Mouse (Mus musculus) megakaryocyte progenitor cell, adult 5-6 weeks (primary cell): ENCODE data around the gene Mfsd9. TPM values are rescaled to one million over a fixed set of nuclear protein-coding genes. Genes with fewer than 3 reads are reported as not detected.

Source experiments
- ATAC-seq: replicated peaks from 2 replicates; pipeline ENCODE4 v1.8.0; 2016; ENCODE audit warnings: mild to moderate bottlenecking, moderate TSS enrichment, inconsistent platforms; ENCODE audit not compliant: poor library complexity
- total RNA-seq, 2 experiments: library from RNA; stranded (forward) in 1 of 2; stranded (reverse) in 1 of 2; fragments of 157-497, 149-512 nt in 1 of 2; fragments of 200-1000 nt in 1 of 2; gene quantifications; 2 replicates each; pipeline versions ENCODE4 v1.2.3 to v1.2.4; 2015 to 2017

Gene Mfsd9
- total RNA-seq (2015) (1.1 and 1.4 TPM in 2 replicates), total RNA-seq (2017) (2.4 and 3.0 TPM in 2 replicates)

DNA sequence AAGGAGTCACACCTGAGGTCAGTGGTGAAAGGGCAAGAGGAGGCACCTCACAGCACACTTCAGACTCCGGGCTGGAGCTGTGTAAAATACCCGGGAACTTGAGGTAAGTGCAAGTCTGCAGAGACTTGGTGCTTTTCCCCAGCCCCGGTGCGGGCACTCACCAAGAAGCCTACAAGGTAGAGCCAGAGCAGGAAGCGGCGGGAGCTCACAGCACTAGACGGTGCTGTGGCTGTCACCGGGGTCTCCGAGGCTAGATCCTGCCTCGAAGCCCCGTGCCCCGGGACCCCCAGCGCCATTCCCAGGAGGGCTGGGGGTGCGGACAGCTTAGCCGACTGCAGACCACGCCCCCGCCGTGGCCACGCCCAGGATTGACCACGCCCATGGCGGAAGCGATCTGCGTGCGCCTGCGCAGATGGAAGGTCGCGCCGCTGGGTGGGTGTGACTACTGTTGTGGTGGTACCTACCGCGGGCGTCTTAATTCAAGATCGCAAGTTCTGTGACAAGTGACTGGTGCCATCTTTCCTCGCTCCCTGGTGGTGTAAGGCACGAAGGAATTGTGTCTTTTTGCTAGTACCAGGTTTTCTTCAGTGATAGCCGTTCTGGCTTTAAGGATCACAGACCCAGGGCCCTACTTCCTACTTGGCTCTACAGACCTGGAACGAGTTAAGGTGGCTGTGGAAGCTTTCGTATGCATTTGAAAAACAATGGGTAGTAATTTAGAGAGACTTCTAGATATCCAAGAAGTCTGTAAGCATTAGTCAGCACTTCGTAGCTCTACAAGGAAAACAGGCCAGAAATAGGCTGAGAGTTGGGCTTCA lies at the start of gene Mfsd9:
Gene Mfsd9, minus strand, starts transcription at position 364 of the 818 bp plus-strand sequence.
- peak; percentile 95 for ATAC-seq

DNA sequence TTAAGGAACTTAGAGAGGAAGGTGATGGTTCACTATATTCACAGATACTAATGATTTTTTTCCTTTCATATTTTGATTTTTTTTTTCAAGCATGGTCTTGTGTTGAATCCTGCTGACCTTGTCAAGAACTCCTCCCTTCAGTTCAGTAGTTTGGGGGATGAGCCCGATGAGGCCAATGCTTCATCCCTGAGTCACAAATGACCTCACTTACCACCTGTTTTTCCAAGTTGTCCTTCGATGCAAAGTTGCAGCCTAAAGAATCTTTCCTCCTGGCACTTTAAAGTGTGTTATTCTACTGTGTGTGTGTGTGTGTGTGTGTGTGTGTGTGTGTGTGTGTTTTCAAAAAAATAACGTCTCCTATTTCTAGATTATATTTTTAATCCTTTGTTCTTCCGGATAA lies 45.0 kb upstream of the Mfsd9 start:
- no peak for ATAC-seq

DNA sequence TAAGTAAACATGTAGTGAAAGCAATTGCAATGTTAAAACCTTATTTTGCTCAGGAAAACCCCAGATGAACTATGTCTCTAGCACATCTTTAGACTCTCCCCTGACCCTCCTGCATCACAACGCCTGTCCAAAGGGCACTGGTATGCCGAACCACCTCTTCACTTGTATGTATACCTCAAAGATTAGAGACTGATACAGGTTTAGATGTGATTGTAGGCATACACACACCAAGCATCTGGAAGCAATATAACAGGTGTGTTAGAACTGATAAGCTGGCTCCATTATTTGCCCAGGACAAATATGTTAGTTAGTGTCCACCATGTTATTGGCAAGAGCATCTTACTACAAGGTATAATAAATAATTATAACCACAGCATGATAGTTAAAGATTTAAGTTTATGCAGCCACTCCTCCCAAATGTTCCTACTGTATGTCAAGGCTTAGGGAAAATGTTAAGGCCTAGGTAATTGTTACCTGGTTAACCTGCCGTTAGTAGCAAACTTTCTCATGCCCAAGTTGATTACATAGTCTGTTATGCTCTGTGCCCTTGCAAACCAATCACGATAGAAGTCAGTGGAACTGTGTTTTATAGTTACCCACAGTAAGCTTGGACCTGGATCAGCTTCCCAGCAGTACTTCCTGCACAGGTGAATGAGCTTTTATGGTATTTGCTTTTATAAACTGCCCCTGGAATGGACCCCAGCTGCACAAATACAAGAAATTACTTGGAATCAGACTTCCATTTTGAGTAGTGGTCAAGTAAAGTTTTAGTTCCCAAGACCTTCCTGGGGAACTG lies 40.4 kb upstream of the Mfsd9 start:
- ATAC-seq = no peak

DNA sequence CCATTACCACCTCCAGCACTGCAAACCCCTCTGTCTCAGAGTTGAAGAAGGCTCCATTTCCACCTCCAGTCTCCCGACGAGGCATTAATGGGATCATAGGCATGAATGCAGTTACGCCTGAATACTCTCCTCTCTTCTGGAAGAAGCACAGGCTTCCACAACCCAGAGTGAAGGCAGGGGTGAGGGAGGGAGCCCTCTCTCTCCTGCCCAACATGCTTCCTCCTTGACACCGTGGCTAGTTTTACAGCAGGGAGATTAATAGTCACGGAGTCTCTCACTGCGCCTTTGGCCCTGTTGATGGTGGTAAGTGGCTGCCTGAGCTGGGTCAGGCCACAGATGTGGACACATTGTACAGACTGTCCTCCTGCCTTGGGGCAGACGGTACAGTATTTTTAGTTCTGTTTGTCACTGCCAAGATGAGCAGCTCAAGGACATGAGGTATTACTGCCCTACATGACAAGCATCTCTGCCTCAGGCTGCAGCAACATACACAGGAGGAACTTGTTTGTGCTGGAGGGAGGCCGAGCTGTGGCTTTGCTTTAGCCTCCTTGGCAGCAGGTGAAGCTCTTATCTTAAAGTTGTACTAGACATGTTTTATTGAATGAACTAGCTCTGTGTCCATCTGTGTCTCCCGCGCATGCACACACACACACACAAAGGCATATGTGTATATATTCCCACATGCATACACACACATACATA lies 38.9 kb upstream of the Mfsd9 start:
- ATAC-seq = no peak

DNA sequence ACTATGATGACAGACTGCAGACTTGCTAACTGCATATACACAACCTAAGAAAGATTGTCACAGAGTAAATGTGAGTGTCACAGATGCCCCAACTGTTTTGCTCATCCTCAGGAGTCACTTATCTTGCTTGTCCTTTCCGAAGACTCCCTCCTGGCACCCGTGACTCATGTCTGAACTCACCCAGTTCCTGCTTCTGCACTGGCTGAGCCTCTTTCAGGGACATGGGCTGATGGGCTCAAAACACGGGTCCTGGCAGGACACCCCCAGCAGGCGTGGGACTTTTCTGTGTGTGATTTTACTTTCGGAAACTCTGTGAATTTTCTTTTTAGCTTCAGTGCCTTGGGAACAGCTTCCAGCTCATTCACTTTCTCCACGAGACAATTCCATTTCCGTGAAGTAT lies 35.3 kb upstream of the Mfsd9 start:
- ATAC-seq = no peak

DNA sequence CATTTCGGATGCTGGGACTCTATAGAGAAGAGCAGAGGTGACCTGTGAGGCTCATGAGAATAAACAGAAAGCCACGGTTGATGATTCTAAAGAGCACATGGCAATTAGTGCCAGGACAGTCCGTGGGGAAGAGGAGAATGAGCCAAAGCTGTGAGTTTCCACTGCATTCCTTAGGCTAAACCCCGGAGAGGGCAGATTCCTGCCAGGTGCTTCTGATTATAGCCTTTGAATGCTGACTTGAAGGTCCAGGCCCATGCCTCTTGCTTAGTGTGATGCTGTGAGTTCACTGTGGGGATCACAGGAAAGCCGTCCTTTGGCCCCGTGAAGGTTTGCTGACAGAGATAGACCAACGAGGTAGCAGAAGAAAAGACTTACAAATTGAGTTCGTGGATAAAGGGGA lies 34.4 kb upstream of the Mfsd9 start:
- ATAC-seq = no peak

DNA sequence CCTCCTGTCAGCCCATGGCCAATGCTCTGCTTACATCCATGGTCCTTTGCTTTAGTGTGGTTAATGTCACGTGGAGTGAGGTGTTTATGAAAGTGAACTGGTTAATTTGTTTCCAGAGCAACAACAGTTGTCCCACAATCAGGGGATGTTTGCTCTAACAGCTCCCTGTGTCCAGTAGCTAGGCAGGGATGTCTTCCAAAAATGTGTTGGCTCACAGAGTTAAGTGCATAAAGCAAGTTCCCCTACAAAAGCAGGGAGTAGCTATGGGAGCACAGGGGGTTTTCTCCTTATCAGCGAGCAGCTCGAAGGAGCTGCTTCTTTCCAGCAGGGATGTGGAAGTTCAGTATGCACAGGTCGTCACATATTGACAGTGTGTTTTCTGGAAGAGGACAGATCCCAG lies 34.0 kb upstream of the Mfsd9 start:
- ATAC-seq = no peak

DNA sequence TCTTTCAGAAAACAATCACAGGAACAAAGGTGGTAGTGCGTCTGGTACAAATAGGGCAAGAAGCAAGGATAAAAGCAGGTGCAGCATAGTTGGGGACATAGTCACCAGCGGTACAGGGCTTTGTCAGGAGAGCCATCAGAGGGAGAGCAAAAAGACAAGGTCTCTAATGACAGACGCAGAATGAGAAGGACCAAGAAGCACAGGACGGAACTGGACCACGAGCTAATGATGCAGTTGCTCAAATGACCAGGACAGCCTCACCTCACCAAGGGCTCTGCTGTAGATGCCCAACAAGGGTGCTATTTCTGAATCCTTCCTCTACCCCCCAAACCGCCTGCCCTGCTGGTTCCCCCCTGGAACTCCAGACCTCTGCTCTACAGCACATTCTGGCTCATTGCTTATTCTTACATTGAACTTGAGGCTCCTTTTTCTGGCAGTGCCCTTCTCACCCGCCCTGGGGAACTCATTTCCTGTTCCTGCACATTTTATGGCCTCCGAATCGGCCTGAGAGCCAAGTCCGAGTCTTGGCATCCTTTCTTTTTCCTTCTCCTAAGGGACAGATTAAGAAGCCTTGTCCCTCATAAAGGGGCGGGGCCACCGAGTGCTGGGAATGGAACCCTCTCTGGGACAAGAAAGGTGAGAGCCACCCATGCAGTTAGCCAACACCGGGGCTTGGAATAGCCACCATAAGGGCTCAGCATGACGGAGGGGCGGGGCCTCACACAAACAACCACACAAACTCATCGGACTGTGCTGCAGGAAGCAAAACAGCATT lies 24.8 kb upstream of the Mfsd9 start:
- no peak for ATAC-seq

DNA sequence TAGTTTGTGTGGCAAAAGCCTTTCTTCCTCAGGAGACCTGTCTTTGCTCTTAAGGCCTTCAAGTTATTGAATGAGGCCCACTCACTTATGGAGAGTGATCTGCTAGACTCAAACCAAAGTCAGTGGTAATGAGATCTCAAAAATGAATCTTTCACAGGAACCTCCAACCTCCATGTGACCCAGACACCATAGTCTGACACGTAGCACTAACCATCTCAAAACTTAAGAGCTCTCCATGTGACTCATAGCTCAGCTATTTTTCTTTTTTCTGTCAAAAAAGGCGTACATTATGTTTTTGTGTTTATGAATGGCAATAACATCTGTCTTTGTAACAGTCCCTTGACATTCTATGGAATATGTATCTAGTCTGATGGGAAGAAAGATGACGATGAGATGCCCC lies 18.2 kb upstream of the Mfsd9 start:
- no peak for ATAC-seq

GRCm38 (mm10) chr1:40805891-40806290 lies 15.4 kb upstream of the Mfsd9 start:
- ATAC-seq = no peak

DNA sequence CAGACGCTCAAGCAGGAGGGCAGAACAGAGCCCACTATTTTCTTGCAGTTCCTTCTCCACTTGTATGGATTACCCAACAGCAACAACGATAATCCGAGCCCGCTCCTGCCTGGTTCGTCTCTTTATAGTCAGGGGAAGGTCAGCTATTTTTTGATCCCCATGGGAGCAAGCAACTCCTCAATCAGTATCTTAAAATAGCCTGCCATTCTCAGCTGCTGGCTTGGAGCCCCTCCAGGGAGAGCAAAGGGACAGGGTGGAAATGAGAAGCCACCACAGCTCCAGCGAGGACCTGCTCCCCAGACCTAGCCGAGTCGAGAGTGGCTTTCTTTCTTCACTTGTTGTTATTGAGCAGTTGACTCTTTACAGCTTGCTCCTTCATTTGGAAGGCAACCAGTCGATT lies 14.9 kb upstream of the Mfsd9 start, which contains the start of gene Tmem182:
Gene Tmem182, plus strand, starts transcription at position 251 of the 400 bp plus-strand sequence.
- ATAC-seq = no peak

DNA sequence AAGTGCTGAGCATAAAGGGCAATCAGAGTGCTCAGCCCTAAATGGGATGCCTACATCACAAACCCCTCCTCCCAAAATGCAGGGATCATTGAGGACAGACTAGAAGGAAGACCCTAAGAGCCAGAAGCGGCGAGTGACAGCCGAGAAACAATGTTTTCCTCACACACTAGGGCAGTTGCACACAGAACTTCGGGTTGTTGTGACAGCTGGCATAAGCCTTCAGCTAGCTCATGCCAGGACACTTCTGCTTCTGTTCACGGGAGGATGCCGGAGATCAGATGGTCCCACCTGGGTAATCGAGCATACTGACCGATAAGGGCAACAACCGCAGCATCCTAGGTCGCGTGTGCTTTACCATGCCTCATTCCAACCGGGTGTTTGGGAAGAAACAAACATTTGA lies 13.6 kb upstream of the Mfsd9 start:
- no peak for ATAC-seq

- ATAC-seq = peak; percentile 74
These were observed 12.3 kb upstream of the Mfsd9 start for GRCm38 (mm10) chr1:40802759-40803158.

GRCm38 (mm10) chr1:40800908-40801307 lies 10.4 kb upstream of the Mfsd9 start:
- peak; percentile 45 for ATAC-seq

GRCm38 (mm10) chr1:40799121-40799520 lies 8.6 kb upstream of the Mfsd9 start:
- ATAC-seq = no peak

GRCm38 (mm10) chr1:40797348-40797747 lies 6.9 kb upstream of the Mfsd9 start:
- ATAC-seq = peak; percentile 96

DNA sequence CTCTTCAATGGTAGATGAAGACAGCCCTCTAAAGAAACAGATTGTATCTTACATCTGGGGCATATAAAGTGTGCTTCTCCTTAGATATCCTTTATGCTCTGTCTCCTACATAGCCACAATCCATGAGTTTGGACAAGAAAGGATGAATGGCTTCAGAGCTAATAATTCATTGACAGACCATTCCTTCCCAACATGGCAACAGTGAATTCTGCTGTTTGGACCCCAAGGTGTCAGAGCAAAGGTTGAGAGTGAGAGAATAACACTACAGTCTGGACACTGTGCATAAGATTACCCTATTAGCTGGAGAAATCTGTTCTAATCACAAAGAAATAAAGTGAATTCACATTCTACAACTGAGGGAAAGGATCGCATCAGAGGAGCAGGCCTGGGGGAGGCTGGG lies 5.0 kb upstream of the Mfsd9 start:
- ATAC-seq = no peak

- no peak for ATAC-seq
These were observed 737 bp downstream of the Mfsd9 start for GRCm38 (mm10) chr1:40789666-40790233.

GRCm38 (mm10) chr1:40788956-40789355 lies 1.5 kb downstream of the Mfsd9 start:
- no peak for ATAC-seq

GRCm38 (mm10) chr1:40785876-40786445 lies 4.5 kb downstream of the Mfsd9 start:
- no peak for ATAC-seq
